Mouse (Mus musculus): ENCODE data around the gene Zfp956.
"Not testable (repeated sequence)": the region's sequence is repeated elsewhere in the genome, so short reads cannot be mapped to it uniquely, and the experiment has no call there.

Zfp956 gene

DNA sequence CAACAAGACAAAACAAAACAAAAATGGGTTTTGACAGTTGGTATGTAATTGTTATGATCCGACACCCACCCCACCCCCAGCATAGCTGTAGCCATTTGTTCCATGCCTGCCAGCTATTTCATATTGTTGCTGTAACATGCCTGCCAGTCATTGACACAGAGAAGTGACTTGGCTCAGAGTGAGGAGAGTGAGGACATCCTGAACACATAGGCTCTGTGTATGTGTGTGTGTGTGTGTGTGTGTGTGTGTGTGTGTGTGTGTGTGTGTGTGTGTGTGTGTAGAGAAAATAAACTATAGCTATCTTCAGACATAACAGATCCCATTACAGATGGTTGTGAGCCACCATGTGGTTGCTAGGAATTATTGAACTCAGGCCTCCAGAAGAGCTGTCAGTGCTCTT is 15.0 kb downstream of the Zfp956 start:
- in situ Hi-C loops (cut with MboI; ENCODE audit: low sequenced_read_pairs): not testable (repeated sequence)

DNA sequence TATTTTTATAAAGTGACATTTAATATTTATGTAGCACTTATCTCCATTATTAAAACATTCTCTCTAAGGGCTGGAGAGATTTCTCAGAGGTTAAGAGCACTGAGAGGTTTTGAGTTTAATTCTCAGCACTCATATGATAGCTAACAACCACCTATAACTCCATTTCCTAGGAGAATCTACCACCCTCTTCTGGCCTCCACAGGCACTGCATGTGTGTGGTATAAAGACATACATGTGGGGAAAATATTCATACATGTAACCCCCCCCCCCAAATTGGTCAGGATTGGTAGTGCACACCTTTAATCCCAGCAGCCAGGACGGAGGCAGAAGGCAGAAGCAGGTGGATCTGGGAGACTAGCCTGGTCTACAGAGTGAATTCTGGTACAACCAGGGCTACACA is 21.4 kb downstream of the Zfp956 start:
- in situ Hi-C loops (cut with MboI; ENCODE audit: low sequenced_read_pairs): no loop called here

DNA sequence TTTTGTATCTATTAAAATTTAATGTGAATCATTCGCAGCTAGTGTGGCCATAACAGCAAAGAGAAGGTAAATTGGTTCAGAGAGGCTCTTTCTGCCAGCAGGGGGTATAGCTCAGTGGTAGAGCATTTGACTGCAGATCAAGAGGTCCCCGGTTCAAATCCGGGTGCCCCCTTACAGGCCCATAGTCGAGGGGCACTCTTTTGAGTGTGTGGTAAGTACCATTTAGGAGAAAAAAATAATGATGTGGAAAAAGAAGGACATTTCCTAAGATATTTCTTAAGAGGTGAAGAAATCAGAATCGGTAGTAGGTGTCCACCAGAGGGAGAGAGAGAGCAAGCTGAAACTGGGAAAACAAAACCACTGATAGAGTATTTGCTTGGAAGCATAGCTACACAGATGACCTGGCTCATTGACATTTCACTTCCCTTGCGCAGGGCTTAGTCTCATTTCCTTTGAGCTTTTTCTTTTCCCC is 25.7 kb downstream of the Zfp956 start:
- in situ Hi-C loops (cut with MboI; ENCODE audit: low sequenced_read_pairs): no loop called here

DNA sequence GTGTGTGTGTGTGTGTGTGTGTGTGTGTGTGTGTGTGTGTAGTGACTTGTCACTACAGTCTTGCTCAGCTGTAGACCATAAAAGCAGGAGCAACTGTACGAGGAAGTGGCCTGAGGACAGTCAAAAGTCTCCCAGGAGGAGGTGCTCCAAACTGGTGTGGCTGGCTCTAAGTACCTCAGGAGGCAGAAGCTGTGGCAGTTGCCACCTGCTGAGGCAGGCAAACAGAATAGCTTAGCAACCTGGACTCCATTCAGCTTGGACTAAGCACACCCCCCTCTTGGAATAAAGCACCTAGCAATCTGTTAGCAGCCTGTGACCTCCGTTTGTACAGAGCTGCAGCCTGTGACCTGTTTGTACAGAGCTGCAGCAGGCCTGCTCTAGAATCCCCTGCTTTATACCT is 30.7 kb downstream of the Zfp956 start:
- in situ Hi-C loops (cut with MboI; ENCODE audit: low sequenced_read_pairs): no loop called here

DNA sequence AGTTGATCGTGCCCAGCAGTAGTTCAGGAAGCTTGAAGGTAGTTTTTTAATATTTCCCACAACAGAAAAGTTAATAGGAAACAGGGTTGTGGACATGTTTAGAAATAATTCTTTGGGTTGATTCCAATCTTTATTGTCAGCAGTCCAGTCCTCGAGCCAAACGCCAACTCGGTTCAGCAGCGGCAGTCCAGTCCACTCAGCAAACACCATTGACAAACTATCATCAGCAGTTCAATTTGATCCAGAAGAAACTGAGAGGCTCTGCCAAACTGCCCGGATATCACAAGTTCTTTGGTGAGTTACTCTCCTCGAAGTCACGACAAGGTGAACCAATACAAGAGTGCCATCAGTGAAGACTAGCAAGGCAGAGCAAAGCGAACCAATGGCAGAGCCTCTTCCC is 42.5 kb downstream of the Zfp956 start:
- in situ Hi-C loops (cut with MboI; ENCODE audit: low sequenced_read_pairs): no loop called here

DNA sequence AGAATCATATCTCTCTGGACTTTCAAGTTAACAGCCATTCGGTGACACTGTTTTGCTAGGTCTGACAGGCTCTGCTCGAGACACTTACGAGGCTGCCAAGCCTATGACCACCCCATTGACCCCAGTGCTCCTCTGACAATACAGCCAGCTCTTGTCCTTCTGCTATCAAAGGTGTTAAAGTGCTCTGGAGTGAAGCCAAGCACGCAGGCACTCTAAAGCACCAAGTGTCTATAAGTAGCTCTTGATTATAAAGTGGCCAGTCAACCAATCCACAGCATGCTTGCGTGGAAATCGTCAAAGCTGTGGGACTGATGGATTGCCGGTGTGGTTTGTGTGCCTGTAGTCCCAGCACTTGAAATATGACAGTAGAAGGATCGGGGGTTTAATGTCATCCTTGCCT is 57.5 kb downstream of the Zfp956 start:
- in situ Hi-C loops (cut with MboI; ENCODE audit: low sequenced_read_pairs): no loop called here

All from CH12F3 (cell line).